Mouse (Mus musculus): ENCODE results near the gene Pde8a. TPM values are rescaled to one million over a fixed set of nuclear protein-coding genes. Genes with fewer than 3 reads are reported as not detected.

The Pde8a gene
- polyA plus RNA-seq, 1 experiment from 2014 or later: 2.1 TPM

DNA sequence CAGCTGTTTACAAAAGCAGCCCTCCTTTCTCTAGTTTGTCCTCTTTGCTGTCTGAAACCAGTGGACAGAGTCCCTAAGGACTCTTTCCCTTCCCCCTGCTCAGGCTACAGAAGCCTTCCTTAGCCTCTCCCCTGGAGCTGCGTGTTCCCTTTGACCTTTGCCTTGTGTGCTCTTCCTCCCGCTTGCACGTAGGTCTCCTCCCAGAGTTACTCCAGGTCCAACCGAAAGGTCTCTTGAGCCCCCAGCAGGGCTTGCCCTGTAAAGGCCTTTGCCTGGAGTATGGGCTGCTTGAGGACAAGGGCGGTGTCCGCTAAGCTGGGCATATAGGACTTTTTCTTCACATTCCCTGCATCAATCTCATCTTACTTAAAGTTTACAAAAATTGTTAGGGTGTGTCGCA, 5.9 kb downstream of the Pde8a start:
- no peaks in the 10 kb centered on the region for H3K4me1 ChIP-seq (replicated peaks; ENCODE audit: control insufficient read depth, insufficient read depth, low read length)
- H3K27ac ChIP-seq (ENCODE audit: low read length): no peak overlapping the region
- no peaks in the 10 kb centered on the region for H3K36me3 ChIP-seq (ENCODE audit: control insufficient read depth, insufficient read depth)
- WGBS: 75% methylated on average over 7 of the region's 7 CpGs
- H3K9ac ChIP-seq (replicated peaks; ENCODE audit: low read depth, low read length): no peak overlapping the region
- H3K27me3 ChIP-seq (replicated peaks; ENCODE audit: control insufficient read depth, insufficient read depth, low read length): peaks cover 12% of the 10 kb centered on the region
- H3K9me3 ChIP-seq (ENCODE audit: control insufficient read depth, low read length): no peaks in the 10 kb centered on the region
- no peak for ATAC-seq
- H3K4me3 ChIP-seq (replicated peaks; ENCODE audit: low read length): no peak overlapping the region
- no peak overlapping the region for H3K4me2 ChIP-seq (ENCODE audit: low read length)

DNA sequence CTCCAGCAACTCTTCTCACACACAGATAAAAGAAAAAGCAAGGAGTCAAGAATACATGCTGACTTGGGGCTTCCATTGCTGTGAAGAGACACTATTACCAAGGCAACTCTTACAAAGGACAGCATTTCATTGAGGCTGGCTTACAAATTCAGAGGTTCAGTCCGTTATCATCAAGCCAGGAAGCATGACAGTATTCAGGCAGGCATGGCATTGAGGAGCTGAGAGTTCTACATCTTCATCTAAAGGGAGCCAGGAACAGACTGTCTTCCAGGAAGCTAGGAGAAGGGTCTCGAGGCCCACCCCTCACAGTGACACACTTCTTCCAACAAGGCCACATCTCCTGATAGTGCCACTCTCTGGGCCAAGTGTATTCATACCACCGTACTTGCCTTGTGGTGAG, 7.0 kb downstream of the Pde8a start:
- Histone ChIP-seq H3K4me3 (replicated peaks; ENCODE audit: low read length) (no peak overlapping the region), H3K27ac (ENCODE audit: low read length) (no peak overlapping the region), H3K4me2 (ENCODE audit: low read length) (no peak overlapping the region), H3K36me3 (ENCODE audit: control insufficient read depth, insufficient read depth) (no peaks in the 10 kb centered on the region), H3K4me1 (replicated peaks; ENCODE audit: control insufficient read depth, insufficient read depth, low read length) (no peaks in the 10 kb centered on the region), H3K9me3 (ENCODE audit: control insufficient read depth, low read length) (no peaks in the 10 kb centered on the region), H3K27me3 (replicated peaks; ENCODE audit: control insufficient read depth, insufficient read depth, low read length) (peaks cover 3% of the 10 kb centered on the region), H3K9ac (replicated peaks; ENCODE audit: low read depth, low read length) (no peak overlapping the region)
- WGBS: 74% methylated on average over 3 of the region's 3 CpGs
- ATAC-seq: no peak

DNA sequence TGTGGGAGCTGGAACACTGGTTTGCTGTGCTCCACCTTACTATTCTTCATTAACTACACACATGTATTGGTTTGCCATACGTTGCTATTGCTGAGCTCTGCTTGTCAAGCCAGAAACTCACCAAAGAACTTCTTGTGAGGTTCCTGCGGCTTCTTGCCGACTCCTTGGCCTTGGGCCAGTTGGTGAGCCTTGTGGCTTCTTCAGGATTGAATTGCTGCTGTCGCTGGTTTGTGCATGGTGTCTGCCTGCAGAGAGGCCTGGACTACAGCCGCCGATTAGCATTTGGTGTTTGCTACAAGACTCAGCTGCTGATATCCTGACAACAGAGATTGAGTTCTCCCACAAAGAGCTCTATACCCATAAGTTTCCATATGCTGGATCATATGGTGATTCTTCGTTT, 10.9 kb downstream of the Pde8a start:
- Histone ChIP-seq H3K27me3 (replicated peaks; ENCODE audit: control insufficient read depth, insufficient read depth, low read length) (no peaks in the 10 kb centered on the region), H3K4me2 (ENCODE audit: low read length) (no peak overlapping the region), H3K4me3 (replicated peaks; ENCODE audit: low read length) (no peak overlapping the region), H3K4me1 (replicated peaks; ENCODE audit: control insufficient read depth, insufficient read depth, low read length) (no peaks in the 10 kb centered on the region), H3K36me3 (ENCODE audit: control insufficient read depth, insufficient read depth) (no peaks in the 10 kb centered on the region), H3K9ac (replicated peaks; ENCODE audit: low read depth, low read length) (no peak overlapping the region), H3K27ac (ENCODE audit: low read length) (no peak overlapping the region), H3K9me3 (ENCODE audit: control insufficient read depth, low read length) (no peaks in the 10 kb centered on the region)
- ATAC-seq: no peak
- WGBS: 85% methylated on average over 7 of the region's 7 CpGs

DNA sequence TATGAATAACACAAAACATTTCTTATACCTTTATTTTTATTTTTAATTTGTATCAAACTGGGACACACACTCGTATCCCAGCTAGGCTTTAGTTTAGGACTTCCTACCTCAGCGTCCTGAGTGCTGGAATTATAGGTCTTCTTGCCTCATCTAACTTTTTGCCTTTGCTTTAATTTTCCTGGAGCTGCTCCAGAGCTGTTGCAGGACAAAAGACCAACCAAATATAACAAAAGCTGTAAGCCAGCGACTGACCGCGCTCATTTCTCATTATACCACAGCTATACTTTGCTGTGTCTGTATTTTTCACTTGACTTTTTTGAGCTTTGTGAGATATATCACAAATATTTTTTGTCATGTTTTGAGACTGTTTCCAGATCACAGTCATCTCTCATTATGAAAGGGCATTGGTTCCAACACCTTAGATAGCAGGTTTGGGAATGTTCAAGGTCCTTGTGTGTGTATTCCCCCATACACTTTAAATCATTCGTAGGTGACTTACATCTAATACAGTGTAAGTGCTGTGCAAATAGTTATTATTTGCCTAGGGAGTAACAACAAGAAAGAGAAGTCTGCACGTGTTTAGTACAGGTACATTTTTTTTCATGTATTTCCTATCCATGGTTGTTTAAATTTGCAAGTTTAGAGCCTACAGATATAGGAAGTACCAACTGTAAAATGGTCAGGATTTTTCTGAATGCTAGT, 16.8 kb downstream of the Pde8a start:
- no peak for ATAC-seq
- 85% methylated on average over 7 of the region's 7 CpGs for WGBS
- no peaks in the 10 kb centered on the region for H3K36me3 ChIP-seq (ENCODE audit: control insufficient read depth, insufficient read depth)

DNA sequence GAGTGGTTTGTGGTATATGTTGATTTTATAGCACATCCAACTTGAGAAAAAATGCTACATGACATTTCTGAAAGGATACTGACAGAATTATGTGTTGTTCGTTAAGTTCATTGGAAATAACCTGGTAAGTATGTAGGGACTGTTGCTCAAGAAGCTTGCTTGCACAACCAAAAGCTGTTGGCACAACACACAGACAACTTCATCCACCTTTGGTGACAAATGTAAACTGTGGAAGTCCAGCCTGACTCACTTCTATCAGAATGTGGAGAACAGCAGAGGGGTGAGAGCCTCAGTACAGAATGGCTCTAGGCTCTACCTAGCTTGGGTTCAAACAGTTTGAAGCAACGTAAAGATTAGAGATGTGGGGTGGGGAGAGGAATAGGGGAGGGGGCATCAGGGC, 19.3 kb downstream of the Pde8a start:
- H3K9me3 ChIP-seq (ENCODE audit: control insufficient read depth, low read length): no peaks in the 10 kb centered on the region
- no peaks in the 10 kb centered on the region for H3K4me1 ChIP-seq (replicated peaks; ENCODE audit: control insufficient read depth, insufficient read depth, low read length)
- no peak overlapping the region for H3K4me3 ChIP-seq (replicated peaks; ENCODE audit: low read length)
- no peak overlapping the region for H3K9ac ChIP-seq (replicated peaks; ENCODE audit: low read depth, low read length)
- WGBS: 83% methylated on average over 2 of the region's 2 CpGs
- ATAC-seq: no peak
- H3K4me2 ChIP-seq (ENCODE audit: low read length): no peak overlapping the region
- no peaks in the 10 kb centered on the region for H3K27me3 ChIP-seq (replicated peaks; ENCODE audit: control insufficient read depth, insufficient read depth, low read length)
- H3K36me3 ChIP-seq (ENCODE audit: control insufficient read depth, insufficient read depth): no peaks in the 10 kb centered on the region
- no peak overlapping the region for H3K27ac ChIP-seq (ENCODE audit: low read length)

More for the DNA sequence above, 16.8 kb downstream of the Pde8a start:
- no peaks in the 10 kb centered on the region for H3K4me1 ChIP-seq (replicated peaks; ENCODE audit: control insufficient read depth, insufficient read depth, low read length)
- no peak overlapping the region for H3K4me2 ChIP-seq (ENCODE audit: low read length)
- no peaks in the 10 kb centered on the region for H3K9me3 ChIP-seq (ENCODE audit: control insufficient read depth, low read length)
- no peak overlapping the region for H3K9ac ChIP-seq (replicated peaks; ENCODE audit: low read depth, low read length)
- no peak overlapping the region for H3K27ac ChIP-seq (ENCODE audit: low read length)
- H3K27me3 ChIP-seq (replicated peaks; ENCODE audit: control insufficient read depth, insufficient read depth, low read length): no peaks in the 10 kb centered on the region
- no peak overlapping the region for H3K4me3 ChIP-seq (replicated peaks; ENCODE audit: low read length)

DNA sequence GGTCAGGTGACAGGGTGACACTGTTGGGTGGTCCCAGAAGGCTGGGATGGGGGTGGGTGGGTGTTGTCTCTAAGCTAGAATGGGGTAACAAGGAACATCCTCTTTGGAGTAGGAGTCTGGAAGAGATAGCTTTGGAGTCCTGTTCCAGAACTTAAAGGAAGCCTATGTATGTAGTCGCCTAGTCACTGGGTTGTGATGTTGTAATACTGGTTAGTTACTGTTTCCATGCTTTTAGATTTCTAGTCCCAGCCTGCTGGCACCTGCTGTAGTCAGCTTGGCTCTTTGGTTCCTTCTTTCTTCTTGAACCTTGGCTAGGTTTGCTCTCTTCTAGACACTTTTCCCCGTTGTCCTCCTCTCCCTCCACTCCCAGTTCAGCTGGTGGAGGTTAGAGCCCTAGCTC, 21.7 kb downstream of the Pde8a start:
- no peak for ATAC-seq
- Histone ChIP-seq H3K4me3 (replicated peaks; ENCODE audit: low read length) (no peak overlapping the region), H3K27ac (ENCODE audit: low read length) (no peak overlapping the region), H3K4me2 (ENCODE audit: low read length) (no peak overlapping the region), H3K9me3 (ENCODE audit: control insufficient read depth, low read length) (no peaks in the 10 kb centered on the region), H3K36me3 (ENCODE audit: control insufficient read depth, insufficient read depth) (no peaks in the 10 kb centered on the region), H3K27me3 (replicated peaks; ENCODE audit: control insufficient read depth, insufficient read depth, low read length) (no peaks in the 10 kb centered on the region), H3K9ac (replicated peaks; ENCODE audit: low read depth, low read length) (no peak overlapping the region), H3K4me1 (replicated peaks; ENCODE audit: control insufficient read depth, insufficient read depth, low read length) (no peaks in the 10 kb centered on the region)
- WGBS: 85% methylated on average over 2 of the region's 2 CpGs

- H3K4me3 ChIP-seq (replicated peaks; ENCODE audit: low read length): no peak overlapping the region
- H3K27me3 ChIP-seq (replicated peaks; ENCODE audit: control insufficient read depth, insufficient read depth, low read length): no peaks in the 10 kb centered on the region
- no peak overlapping the region for H3K9ac ChIP-seq (replicated peaks; ENCODE audit: low read depth, low read length)
- ATAC-seq: no peak
- H3K36me3 ChIP-seq (ENCODE audit: control insufficient read depth, insufficient read depth): no peaks in the 10 kb centered on the region
- H3K9me3 ChIP-seq (ENCODE audit: control insufficient read depth, low read length): no peaks in the 10 kb centered on the region
- H3K4me2 ChIP-seq (ENCODE audit: low read length): no peak overlapping the region
- no peaks in the 10 kb centered on the region for H3K4me1 ChIP-seq (replicated peaks; ENCODE audit: control insufficient read depth, insufficient read depth, low read length)
- no peak overlapping the region for H3K27ac ChIP-seq (ENCODE audit: low read length)
- 81% methylated on average over 4 of the region's 4 CpGs for WGBS
These were observed 22.3 kb downstream of the Pde8a start for GRCm38 (mm10) chr7:81235600-81236223.

DNA sequence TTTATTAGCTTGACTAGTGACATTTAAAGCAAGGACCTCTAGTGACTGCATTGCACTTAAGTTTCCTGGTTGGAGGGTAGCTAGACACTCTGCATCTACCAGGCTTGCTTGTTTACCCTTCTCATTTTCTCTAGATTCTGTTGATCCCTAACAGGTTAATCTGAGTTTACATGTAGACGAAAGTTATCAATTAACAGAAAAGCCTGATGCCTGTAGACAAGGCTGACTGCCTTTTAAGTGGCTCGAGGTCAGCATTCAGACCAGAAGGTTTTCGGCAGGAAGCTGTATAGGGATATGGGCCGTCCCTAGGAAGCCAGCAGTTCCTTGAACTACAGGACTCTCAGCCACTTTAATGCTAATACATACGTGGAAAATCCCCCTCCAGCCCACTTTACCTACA, 30.0 kb downstream of the Pde8a start:
- Histone ChIP-seq H3K4me1 (replicated peaks; ENCODE audit: control insufficient read depth, insufficient read depth, low read length) (no peaks in the 10 kb centered on the region), H3K4me3 (replicated peaks; ENCODE audit: low read length) (no peak overlapping the region), H3K27me3 (replicated peaks; ENCODE audit: control insufficient read depth, insufficient read depth, low read length) (no peaks in the 10 kb centered on the region), H3K27ac (ENCODE audit: low read length) (no peak overlapping the region), H3K4me2 (ENCODE audit: low read length) (no peak overlapping the region), H3K36me3 (ENCODE audit: control insufficient read depth, insufficient read depth) (no peaks in the 10 kb centered on the region), H3K9ac (replicated peaks; ENCODE audit: low read depth, low read length) (no peak overlapping the region), H3K9me3 (ENCODE audit: control insufficient read depth, low read length) (no peaks in the 10 kb centered on the region)
- WGBS: 78% methylated on average over 5 of the region's 5 CpGs
- no peak for ATAC-seq

- Histone ChIP-seq H3K4me2 (ENCODE audit: low read length) (no peak overlapping the region), H3K9me3 (ENCODE audit: control insufficient read depth, low read length) (no peaks in the 10 kb centered on the region), H3K36me3 (ENCODE audit: control insufficient read depth, insufficient read depth) (no peaks in the 10 kb centered on the region), H3K9ac (replicated peaks; ENCODE audit: low read depth, low read length) (no peak overlapping the region), H3K4me1 (replicated peaks; ENCODE audit: control insufficient read depth, insufficient read depth, low read length) (no peaks in the 10 kb centered on the region), H3K4me3 (replicated peaks; ENCODE audit: low read length) (no peak overlapping the region), H3K27ac (ENCODE audit: low read length) (no peak overlapping the region), H3K27me3 (replicated peaks; ENCODE audit: control insufficient read depth, insufficient read depth, low read length) (no peaks in the 10 kb centered on the region)
- WGBS: 85% methylated on average over 3 of the region's 3 CpGs
- ATAC-seq: no peak
These were observed 36.5 kb downstream of the Pde8a start for GRCm38 (mm10) chr7:81249854-81250279.
